Mouse (Mus musculus) gastrocnemius, postnatal 10 days (tissue): ENCODE results near the gene Ccdc184. TPM values are rescaled to one million over a fixed set of nuclear protein-coding genes. Genes with fewer than 3 reads are reported as not detected.

Source experiments
- DNase-seq: peaks from one replicate; pipeline ENCODE4 v3.0.0; 2021; ENCODE audit warnings: mixed read lengths
- long read RNA-seq, 2 experiments: library from polyadenylated mRNA; stranded (forward); transcript quantifications; one replicate each; pipeline ENCODE4 v2.0.0; 2021
- total RNA-seq, 2 experiments: library from RNA; stranded (reverse); gene quantifications; 2 replicates each; pipeline ENCODE4 v1.2.3; 2021

The Ccdc184 gene
- not detected for total RNA-seq
- long read RNA-seq, experiment 1, partial matches to known transcripts, result 0 of 1 reads
- long read RNA-seq, experiment 1, other reads (novel, unspliced or antisense), result 0 of 1 reads
- long read RNA-seq, experiment 2, result 0 reads

DNA sequence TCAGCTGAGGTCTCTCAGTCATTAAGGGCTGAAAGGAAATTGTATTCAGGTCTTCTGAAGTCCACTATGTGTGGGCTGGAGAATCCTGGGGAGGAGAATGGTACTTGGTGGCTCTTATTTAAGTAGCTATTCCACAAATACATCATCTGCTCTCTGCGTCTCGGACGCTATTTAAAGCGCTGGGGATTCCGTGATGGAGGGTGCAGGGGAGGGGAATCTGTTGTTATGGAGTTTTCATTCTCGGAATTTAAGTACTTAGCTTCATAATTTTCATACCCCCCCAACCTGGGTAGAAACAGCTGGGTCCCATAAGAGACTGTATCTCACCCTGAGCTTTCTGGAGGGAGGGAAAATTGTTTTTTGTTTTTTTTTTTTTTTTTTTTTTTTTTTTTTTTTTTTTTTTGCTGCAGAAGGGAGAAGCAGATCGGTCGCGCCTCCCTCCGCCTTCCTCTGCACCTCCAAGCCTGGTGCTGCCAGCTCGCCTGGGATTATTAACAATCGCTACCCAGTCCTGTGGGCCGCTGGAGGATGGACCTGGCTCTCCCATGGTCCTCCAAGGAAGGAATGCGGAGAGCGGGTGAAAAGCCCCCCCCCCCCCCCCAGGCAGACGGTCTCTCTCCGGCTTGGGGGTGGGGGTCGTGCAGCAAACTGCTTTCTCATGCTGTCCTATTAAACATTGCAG lies at the start of gene Ccdc184:
Ccdc184 (plus strand) TSS at position 196 of the 682 bp plus-strand sequence.
- no peak for DNase-seq

DNA sequence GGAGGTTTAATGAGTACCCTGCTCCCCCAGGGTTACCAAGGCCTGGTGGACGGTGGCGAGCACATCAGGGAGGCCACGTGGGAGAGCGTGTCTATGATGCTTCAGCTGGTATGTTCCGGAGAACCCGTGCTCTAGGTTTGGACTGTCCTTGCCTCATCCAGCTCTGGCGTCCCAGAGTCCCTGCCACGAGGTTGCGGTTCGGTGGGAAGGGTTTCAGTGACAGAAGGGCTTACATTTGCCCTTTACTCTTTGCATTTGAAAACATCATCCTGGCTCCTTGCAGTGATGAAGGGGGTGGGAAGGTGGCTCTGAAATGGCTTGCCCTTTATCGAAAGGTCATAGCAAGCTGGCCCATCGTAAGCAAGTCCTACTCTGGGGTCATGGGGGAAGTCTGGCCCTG lies 47.6 kb upstream of the Ccdc184 start:
- no peak for DNase-seq

DNA sequence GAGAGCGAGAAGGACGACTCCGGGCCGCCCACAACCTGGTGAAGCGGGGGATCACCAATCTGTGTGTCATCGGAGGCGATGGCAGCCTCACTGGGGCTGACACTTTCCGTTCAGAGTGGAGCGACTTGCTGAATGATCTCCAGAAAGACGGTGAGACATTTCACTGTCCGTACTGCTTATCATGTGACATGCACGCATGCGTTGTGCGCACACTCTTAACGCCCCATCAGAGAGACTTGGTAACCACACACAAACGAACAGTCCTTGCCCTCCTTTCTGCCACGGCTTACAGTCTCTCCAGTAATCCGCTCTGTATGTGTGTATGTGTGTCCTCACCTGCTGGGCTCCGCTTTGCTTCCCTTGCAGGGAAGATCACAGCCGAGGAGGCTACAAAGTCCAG lies 46.1 kb upstream of the Ccdc184 start:
- DNase-seq, result no peak

DNA sequence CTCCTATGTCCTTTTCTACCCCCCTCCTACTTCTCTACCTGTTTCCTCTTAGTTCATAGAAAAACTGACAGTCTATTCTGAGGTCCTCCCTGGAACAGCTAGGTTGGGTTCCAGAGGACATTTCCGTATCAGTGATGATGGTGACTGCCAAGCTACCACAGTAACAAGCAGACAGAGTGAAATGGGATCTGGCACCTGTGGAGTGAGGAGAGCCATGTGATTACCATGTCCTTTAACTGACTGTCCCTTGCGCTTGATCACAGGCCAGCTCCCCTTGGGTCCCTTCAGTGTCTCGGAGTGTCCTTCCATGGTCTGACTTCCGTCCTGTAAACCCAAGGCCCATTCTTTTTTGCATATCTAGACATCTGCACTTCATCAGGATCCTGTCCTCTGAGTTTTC lies 36.0 kb upstream of the Ccdc184 start:
- no peak for DNase-seq

DNA sequence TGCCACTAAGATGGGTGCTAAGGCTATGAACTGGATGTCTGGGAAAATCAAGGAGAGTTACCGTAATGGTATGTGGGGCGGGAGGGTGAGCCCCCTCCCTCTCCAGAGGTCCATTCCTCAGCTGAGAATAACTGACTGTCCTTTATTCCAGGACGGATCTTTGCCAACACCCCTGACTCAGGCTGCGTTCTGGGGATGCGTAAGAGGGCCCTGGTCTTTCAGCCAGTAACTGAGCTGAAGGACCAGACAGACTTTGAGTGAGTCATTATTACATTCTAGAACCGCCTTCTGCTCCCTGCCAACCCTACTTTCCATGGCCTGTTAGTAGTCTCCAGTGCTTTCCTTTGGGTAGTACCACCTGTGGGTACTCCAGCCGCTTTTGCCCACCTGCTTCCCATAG lies 35.5 kb upstream of the Ccdc184 start:
- DNase-seq, result no peak

DNA sequence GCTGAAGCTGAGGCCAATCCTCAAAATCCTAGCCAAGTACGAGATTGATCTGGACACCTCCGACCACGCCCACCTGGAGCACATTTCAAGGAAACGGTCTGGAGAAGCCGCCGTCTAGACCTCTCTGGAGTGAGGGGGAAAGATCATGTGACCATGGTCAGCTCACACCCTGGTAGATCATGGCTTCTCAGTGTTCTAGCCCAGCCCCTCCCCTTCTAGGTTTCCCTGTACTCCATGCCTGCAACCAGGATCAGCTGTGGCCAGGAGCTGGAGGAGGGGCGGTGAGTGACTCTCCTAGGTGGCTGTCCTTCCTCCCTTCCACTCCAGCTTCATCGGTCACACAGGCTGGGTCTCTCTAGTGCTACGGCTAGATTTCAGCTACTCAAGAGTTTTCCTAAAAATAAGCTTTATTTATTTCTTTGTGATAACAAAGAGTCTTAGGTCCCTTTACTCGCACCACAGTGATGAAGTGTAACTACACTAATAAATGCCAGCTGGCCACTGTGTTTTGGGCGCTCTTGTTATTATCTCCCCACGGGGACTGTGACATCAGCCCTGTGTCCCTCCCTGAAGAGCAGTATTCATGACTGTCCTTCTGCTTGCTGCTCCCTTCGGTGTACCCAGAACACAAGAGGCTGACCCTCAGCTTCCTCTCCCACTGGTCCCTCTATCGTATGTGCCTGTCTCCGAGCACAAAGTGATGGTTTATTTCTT lies 34.9 kb upstream of the Ccdc184 start:
- no peak for DNase-seq

DNA sequence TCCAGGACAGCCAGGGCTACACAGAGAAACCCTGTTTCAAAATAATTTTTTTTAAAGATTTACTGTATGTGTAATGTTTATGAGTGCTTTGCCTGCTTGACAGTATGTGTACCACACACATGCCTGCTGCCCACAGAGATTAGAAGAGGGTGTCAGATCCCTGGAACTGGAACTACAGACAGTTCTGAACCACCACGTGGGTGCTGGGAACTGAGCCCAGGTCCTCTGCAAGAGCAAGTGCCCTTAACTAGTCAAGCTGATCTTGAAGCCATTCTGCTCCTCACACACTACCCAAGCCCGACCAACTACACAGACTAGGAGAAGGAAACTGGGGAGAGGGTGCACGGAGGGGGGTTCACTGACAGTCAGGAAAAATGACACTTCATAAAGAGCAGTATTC lies 33.5 kb upstream of the Ccdc184 start:
- DNase-seq, result peak; percentile 36

DNA sequence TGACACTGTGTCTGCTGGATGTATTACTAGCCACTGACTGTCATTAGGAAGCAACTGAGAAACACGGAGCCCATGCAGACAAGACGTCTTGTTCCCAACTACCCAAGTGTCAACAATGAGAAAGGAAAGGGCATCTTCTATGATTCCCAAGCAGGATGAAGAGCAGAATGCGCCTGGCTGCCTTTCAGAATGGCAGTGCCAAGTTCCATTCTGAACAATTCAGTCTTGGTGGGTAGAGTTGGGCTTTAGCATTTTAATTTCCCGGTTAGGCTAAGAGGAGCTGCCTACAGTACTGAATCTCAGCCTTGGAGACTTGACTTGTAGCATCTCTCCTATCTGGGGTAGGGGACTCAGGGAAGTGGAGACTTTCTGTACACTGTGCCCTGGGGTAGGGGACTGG lies 32.9 kb upstream of the Ccdc184 start:
- no peak for DNase-seq

DNA sequence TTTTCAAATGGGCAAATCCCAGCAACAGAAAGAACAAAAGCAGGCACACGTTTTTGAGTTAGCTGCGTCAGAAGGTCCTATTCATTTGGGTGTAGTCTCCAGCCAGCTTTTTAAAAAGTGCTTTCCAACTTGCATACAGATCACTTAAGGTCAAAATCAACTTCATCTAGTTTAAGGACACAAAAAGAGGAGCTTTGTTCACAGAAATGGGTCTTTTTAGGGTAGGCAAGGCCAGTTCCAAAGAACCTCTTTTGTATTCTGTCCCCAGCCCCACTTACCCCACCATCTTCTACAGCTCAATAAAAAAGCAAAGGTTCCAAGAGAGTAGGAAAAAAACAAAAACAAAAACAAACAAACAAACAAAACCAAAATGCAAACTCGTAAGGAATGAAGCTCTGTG lies 32.3 kb upstream of the Ccdc184 start:
- no peak for DNase-seq

DNA sequence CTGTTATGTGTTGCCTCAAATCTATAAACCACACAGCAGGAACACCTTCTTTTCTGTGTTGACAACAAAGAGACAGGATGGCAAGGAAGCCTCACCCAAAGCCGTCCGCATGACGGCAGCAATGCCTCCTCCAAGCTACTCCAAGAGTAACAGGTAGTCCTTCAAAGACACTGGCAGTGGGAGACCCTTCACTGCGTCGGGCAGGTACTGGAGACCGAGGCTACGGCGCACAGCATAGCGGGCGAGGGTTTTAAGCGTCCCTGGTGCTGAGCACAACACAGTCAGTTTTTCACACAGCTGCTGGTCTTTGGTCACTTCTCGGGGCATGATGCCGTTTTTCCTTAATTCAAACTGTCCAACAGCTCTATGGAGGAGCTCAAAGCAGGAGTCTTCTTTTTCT lies 31.3 kb upstream of the Ccdc184 start:
- no peak for DNase-seq

DNA sequence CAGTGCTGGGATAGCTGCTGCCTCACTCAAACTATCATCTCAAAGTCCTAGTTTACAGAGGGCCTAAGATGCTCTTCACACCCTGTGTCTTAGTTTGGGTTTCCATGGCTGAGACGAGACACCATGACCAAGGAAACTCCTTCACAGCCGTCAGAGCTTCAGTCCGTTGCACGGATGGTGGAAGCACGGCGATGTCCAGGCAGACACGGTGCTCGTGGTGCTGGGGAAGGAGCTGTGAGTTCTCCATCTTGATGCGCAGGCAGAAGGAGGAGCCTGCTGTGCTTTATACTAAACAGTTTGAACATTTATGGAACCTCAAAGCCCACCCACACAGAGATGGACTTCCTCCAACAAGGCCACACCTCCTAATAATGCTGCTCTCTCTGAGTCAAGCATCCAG lies 30.1 kb upstream of the Ccdc184 start:
- no peak for DNase-seq

DNA sequence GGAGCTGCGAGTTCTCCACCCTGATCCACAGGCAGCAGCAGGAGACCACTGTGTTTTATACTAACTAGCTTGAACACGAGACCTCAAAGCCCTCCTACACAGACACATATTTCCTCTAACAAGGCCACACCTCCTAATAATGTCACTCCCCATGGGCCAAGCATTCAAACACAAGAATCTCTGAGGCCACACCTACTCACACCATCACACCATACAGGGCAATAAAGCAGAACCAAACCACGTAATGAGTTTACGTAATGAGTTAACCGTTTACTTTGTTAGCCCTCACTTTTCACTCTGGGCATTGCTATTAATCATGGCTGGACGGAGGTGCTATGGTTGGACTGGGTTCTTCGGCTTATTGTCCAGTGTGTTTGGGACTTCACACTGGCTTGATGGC lies 27.2 kb upstream of the Ccdc184 start:
- no peak for DNase-seq

DNA sequence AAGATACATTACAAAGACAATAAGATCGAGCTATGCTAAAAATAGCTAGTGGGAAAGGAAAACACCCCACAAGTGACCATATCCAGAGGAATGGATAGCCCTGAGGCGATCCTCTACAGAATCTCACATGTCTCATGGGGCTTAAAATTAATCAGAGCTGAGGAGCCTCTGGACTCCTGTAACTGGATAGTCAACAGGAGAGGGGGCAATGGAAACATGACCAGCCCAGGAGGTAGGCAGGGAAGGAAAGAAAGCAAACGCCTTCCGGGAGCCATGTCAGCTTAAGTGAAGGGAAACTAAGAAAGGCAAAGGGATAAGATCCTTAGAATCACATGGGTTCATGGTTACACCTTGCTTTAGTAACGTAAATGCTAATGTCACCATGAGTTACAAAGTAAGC lies 26.1 kb upstream of the Ccdc184 start:
- no peak for DNase-seq

DNA sequence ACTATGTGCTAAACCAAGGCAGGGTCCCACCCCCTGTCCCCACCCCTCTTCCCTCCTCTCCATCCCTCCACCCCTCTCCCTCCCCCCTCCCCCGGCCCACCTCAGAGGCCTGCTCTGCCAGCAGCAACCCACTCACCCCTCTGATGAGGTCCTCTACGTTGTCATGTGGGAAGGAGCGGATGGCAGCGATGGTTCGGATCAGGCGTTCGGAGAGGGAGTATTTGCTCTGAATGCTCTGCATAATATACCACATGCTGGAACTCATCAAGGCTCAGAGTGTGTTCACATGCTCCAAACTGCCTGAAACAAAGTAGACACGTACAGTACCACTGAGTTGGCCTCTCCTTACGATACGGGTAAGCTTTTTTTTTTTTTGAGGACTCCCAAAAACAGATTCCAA lies 24.4 kb upstream of the Ccdc184 start:
- no peak for DNase-seq

DNA sequence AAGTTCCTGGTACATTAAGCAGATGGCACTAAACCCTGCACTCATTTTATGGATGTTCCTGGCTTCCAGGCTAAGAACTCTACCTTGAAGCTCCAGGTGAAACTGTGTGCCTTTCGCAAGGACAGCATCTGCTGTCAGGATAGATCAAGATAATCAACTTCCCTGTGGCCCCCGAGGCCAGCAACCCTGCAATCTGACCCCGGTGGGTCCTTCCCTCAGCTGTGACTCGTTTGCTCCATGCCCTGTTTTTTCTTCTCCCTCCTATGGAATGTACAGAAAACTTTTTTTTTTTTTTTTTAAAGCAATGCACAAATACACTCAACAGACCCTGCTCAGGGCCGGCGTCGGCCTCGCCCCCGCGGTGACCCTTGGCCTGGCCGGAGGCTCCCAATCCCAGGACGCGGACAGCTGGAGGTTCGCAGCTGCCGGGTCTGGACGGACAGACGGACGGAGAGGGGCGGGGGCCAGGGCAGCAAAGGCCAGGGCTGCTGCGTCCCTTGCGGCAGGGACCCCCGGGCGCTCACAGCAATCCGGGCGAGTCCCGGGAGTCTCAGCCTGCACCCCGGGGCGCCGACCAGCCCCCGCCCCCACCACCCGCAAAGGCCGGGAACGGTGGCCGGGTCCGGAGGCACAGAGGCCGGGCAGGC lies 22.0 kb upstream of the Ccdc184 start:
- peak; percentile 60 for DNase-seq

DNA sequence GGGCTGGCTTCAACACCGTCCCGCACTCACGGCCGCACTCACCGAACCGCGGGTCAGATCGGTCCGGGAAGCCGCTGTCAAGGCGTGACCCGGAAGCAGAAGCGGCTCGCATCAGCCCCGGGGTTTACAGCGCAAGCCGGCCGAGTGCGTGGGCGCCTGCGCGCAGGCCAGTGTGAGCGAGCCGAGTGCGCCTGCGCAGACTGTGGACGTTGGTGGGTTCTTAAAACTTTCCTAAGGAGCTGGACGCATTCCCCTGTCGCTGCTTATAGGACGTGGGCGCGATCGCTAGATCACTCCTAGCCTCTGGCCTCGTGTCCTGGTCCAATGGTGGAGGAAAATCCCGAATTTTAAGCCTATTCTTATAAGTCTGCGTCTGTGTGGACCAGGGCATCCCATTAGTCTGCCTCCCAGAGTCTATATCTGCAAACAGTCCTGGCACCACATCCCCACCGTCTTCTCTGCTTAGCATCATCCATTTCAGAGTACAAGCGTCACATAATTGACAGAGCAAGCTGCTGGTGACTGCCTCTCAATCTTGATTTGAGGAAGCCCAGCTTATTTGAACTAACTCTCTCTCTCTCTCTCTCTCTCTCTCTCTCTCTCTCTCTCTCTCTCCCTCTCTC lies 21.3 kb upstream of the Ccdc184 start:
- DNase-seq, result peak; percentile 97

DNA sequence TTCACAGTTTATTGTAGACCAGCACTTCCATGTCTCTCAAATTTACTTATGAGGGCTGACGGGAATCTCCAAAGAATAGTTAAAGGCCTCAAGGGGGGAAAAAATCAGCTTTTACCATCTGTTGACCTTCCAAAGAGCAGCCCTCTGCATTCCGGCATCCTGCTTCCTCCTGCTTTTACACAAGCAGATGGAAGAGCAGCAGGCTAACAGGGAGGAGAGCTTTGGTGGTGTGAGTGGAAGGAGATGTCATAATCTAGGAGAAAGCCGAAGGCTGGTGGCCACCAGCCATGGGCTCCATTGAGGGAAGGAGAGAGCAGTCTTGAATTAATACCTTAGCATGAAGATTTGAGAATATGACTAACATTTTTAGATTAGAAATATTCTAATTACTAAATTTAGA lies 18.6 kb upstream of the Ccdc184 start:
- DNase-seq, result no peak

DNA sequence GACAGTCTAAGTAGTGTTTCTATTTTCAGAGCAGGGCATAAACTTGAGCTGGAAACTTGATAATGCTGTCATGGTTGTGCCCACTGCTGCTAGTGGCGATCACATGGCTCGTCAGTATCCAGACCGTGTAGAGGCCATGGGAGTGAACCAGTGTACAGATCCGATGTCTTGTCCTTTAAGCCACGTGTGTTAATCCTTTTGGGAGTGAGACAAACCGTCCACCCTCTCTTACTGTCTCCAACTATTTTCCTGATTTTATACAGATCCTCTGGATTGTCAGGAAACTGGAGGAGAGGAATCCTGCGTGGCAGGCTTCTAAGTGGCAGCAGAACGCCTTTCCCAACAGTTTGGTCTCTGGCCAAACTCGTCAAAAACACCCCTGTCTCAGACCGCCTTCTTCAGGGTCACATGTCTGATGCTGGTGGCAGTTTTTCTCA lies 17.8 kb upstream of the Ccdc184 start:
- no peak for DNase-seq

DNA sequence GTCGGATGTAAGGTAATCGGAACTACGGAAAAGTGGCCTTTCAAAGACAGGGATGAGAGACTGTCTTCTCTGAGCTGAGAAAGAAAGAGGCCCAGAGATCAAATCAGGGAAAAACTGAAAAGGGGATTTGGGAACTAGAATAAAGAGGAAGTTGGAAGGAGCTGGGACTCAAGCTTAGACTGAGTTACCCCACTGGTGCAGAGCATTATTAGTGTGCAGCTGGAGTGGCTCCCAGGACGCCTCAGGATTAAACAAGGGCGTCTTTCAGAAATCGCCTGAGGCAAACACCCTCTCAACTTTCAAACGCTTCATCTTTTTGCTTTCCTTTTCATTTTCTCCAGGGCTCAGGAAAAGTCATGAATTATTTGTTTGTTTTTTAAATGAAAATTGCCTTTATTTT lies 14.0 kb upstream of the Ccdc184 start:
- DNase-seq, result no peak

DNA sequence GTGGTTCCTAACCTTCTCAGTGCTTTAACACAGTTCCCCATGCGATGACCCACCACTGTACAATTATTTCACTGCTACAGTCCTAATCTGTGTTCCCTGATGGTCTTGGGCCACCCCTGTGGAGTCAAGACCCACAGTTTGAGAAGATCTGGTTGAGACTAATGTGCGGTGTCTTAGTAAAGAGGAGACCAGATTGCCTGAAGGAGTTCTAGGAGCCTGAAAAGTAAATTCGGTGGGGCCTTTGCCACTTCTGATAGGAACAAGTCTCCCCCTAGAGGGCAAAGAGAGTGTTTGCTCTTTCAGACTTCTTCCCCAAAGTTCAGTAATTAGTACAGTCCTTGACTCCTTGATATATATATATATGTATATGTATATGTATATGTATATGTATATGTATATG lies 13.3 kb upstream of the Ccdc184 start:
- DNase-seq, result no peak

DNA sequence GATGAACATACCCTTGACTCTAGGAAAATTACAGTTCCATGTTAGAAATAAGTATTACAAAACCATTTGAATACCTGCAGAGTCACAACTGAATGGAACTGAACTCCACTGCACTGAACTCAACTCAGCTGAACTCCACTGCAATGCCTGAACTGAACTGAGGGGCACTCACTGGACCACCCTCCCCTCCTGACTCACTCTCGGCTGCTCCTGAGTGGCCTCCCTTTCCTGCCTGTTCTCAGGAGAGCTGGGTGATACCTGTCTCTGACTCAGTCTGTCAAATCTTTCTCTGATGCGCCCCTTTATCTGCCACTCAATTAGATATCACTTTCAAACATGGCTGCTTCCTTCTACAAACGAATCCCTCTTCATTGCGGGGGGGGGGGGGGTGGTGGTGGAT lies 12.8 kb upstream of the Ccdc184 start:
- no peak for DNase-seq

DNA sequence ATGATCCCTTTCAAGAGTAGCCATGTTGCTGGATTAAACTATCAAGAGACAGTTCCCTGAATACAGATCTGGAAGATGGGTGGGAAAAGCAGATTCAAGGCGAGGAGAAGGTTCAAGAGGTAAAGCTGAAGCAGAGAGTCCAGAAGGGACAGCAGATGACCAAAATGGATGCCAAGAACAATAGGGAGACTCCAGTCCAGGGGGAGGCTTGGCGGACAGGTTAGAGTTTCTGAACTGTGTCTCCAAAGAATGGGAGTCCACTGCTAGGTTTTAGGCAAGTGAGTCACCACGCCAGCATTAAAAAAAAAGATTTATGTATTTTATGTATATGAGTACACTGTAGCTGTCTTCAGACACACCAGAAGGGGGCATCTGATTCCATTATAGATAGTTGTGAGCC lies 12.3 kb upstream of the Ccdc184 start:
- DNase-seq, result no peak

DNA sequence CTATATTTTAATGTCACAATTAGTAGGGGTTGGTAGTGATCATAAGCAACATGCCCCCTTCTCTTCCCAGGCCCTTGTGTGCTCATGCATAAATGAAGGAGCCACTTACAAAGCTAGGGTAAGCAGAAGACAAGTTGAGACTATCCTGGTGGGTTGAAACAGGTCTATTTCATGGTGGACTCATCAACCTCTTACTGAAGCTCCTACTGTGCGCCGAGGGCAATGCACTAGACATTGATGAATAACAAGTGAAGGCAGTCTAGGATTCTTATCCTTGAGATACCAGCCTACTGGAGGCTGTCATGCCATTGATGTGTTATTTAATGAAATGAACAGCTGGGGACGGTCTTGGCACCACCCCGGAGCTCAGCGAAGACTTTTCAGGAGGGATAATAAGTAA lies 11.7 kb upstream of the Ccdc184 start:
- no peak for DNase-seq
